Mouse (Mus musculus) lung, embryonic 14.5 days (tissue): Measurements from ENCODE around the gene Rbm25. TPM values are rescaled to one million over a fixed set of nuclear protein-coding genes. Genes with fewer than 3 reads are reported as not detected.

Experiments
- ATAC-seq: fragments of 200-750 bp; cut with Nextera tagmentation; 2 replicates; pipeline ENCODE4 v1.8.0; 2017; ENCODE audit warnings: mild to moderate bottlenecking, moderate TSS enrichment, moderate library complexity; ENCODE audit not compliant: insufficient read depth
- DNase-seq: peaks from one replicate; pipeline ENCODE4 v3.0.0-alpha.2; 2015
- H3K27ac ChIP-seq: fragments of 300-500 bp; sonication (generic); 2 replicates; pipeline ENCODE4 v1.5.1; 2014; ENCODE audit warnings: low read depth, mild to moderate bottlenecking, moderate library complexity
- H3K27me3 ChIP-seq: fragments of 300-500 bp; sonication (generic); 2 replicates; pipeline ENCODE4 v1.6.1; 2014; ENCODE audit warnings: low read length, control low read depth; ENCODE audit not compliant: insufficient read depth
- H3K36me3 ChIP-seq: fragments of 300-500 bp; sonication (generic); 2 replicates; pipeline ENCODE4 v1.6.1; 2014; ENCODE audit warnings: control low read depth; ENCODE audit not compliant: insufficient read depth
- H3K4me1 ChIP-seq: fragments of 300-500 bp; sonication (generic); 2 replicates; pipeline ENCODE4 v1.6.1; 2014; ENCODE audit warnings: antibody characterized with exemption, control low read depth; ENCODE audit not compliant: insufficient read depth
- H3K4me2 ChIP-seq: fragments of 300-500 bp; sonication (generic); 2 replicates; pipeline ENCODE4 v1.6.1; 2014; ENCODE audit warnings: mild to moderate bottlenecking
- H3K4me3 ChIP-seq: fragments of 300-500 bp; sonication (generic); 2 replicates; pipeline ENCODE4 v1.5.1; 2014; ENCODE audit warnings: low read depth, low read length
- H3K9ac ChIP-seq: fragments of 300-500 bp; sonication (generic); 2 replicates; pipeline ENCODE4 v1.6.1; 2014
- H3K9me3 ChIP-seq: fragments of 300-500 bp; sonication (generic); 2 replicates; pipeline ENCODE4 v1.6.1; 2016; ENCODE audit warnings: low read depth, low read length, control low read depth
- CTCF ChIP-seq: IDR thresholded peaks from 2 replicates; pipeline ENCODE4 v1.5.1; 2016; ENCODE audit warnings: antibody characterized with exemption, low read depth
- WGBS: fragments of 180-500 bp; shearing (Covaris S2); extraction: QIAGEN DNeasy Blood & Tissue Kit; methylation state at CpG from one replicate; pipeline ENCODE4 v1.1.7; 2014; 5-methylcytosine and 5-hydroxymethylcytosine counted together
- polyA plus RNA-seq: library from polyadenylated mRNA; unstranded; fragments of >200 nt; fragmentation: Nextera tagmentation; extraction: Ambion mirVana; gene quantifications from 2 replicates; pipeline ENCODE4 v1.2.1, GENCODE M21; 2014

Gene Rbm25
- polyA plus RNA-seq, 1 experiment from 2014 or later, result 254 TPM

GRCm38 (mm10) chr12:83694011-83694410 is 63.0 kb downstream of the Rbm25 start:
- no peak overlapping the region for H3K4me2 ChIP-seq
- H3K36me3 ChIP-seq, result peaks cover 7% of the 10 kb centered on the region; the same call in 1 of the 2 replicates
- ATAC-seq (no peak), DNase-seq (no peak)
- no peaks in the 10 kb centered on the region for H3K9me3 ChIP-seq
- no peak overlapping the region for H3K9ac ChIP-seq
- H3K4me3 ChIP-seq, result no peak overlapping the region
- no peak for TF ChIP-seq CTCF
- WGBS, result 90% methylated on average over 5 of the region's 5 CpGs
- H3K27ac ChIP-seq, result no peak overlapping the region
- 0 out of 2 replicates have a peak, but pooled peaks cover 2% of the 10 kb centered on the region for H3K4me1 ChIP-seq
- H3K27me3 ChIP-seq, result no peaks in the 10 kb centered on the region

- peaks cover 12% of the 10 kb centered on the region for H3K36me3 ChIP-seq
- H3K9me3 ChIP-seq, result no peaks in the 10 kb centered on the region
- H3K9ac ChIP-seq, result no peak overlapping the region
- no peak overlapping the region for H3K27ac ChIP-seq
- WGBS, result 89% methylated on average over 3 of the region's 3 CpGs
- ATAC-seq (no peak), DNase-seq (no peak)
- no peak overlapping the region for H3K4me2 ChIP-seq
- H3K4me1 ChIP-seq, result no peaks in the 10 kb centered on the region
- TF ChIP-seq CTCF, result no peak
- no peak overlapping the region for H3K4me3 ChIP-seq
- H3K27me3 ChIP-seq, result no peaks in the 10 kb centered on the region
These were observed 63.6 kb downstream of the Rbm25 start for GRCm38 (mm10) chr12:83694669-83695068.

GRCm38 (mm10) chr12:83698637-83699036 is 67.6 kb downstream of the Rbm25 start:
- peaks cover 25% of the 10 kb centered on the region for H3K36me3 ChIP-seq
- H3K4me2 ChIP-seq, result no peak overlapping the region
- no peaks in the 10 kb centered on the region for H3K27me3 ChIP-seq
- H3K4me1 ChIP-seq, result no peaks in the 10 kb centered on the region
- no peak overlapping the region for H3K4me3 ChIP-seq
- TF ChIP-seq CTCF, result no peak
- ATAC-seq, result no peak
- DNase-seq, result no peak
- no peak overlapping the region for H3K9ac ChIP-seq
- H3K27ac ChIP-seq, result no peak overlapping the region
- 86% methylated on average over 4 of the region's 4 CpGs for WGBS
- no peaks in the 10 kb centered on the region for H3K9me3 ChIP-seq

GRCm38 (mm10) chr12:83701608-83702007 is 70.6 kb downstream of the Rbm25 start:
- Histone ChIP-seq H3K27ac (no peak overlapping the region), H3K36me3 (peaks cover 38% of the 10 kb centered on the region), H3K4me1 (no peaks in the 10 kb centered on the region), H3K9me3 (no peaks in the 10 kb centered on the region), H3K9ac (no peak overlapping the region), H3K4me3 (no peak overlapping the region), H3K4me2 (no peak overlapping the region), H3K27me3 (no peaks in the 10 kb centered on the region)
- 85% methylated on average over 7 of the region's 7 CpGs for WGBS
- TF ChIP-seq CTCF, result no peak
- DNase-seq, result no peak
- no peak for ATAC-seq

- H3K36me3 ChIP-seq, result peaks cover 43% of the 10 kb centered on the region
- TF ChIP-seq CTCF, result no peak
- H3K9me3 ChIP-seq, result no peaks in the 10 kb centered on the region
- WGBS, result 87% methylated on average over 4 of the region's 4 CpGs
- ATAC-seq (no peak), DNase-seq (no peak)
- H3K27me3 ChIP-seq, result no peaks in the 10 kb centered on the region
- no peaks in the 10 kb centered on the region for H3K4me1 ChIP-seq
- no peak overlapping the region for H3K4me3 ChIP-seq
- no peak overlapping the region for H3K4me2 ChIP-seq
- H3K27ac ChIP-seq, result no peak overlapping the region
- no peak overlapping the region for H3K9ac ChIP-seq
These were observed 71.8 kb downstream of the Rbm25 start for GRCm38 (mm10) chr12:83702796-83703195.

GRCm38 (mm10) chr12:83706951-83707350 is 75.9 kb downstream of the Rbm25 start:
- DNase-seq (no peak), ATAC-seq (no peak)
- no peak overlapping the region for H3K4me3 ChIP-seq
- H3K36me3 ChIP-seq, result peaks cover 24% of the 10 kb centered on the region; the same call in 1 of the 2 replicates
- no peaks in the 10 kb centered on the region for H3K27me3 ChIP-seq
- no peaks in the 10 kb centered on the region for H3K4me1 ChIP-seq
- no peak overlapping the region for H3K4me2 ChIP-seq
- H3K27ac ChIP-seq, result no peak overlapping the region
- H3K9ac ChIP-seq, result no peak overlapping the region
- TF ChIP-seq CTCF, result no peak
- 88% methylated on average over 4 of the region's 4 CpGs for WGBS
- no peaks in the 10 kb centered on the region for H3K9me3 ChIP-seq

- no peaks in the 10 kb centered on the region for H3K4me1 ChIP-seq
- DNase-seq (no peak), ATAC-seq (no peak)
- no peak for TF ChIP-seq CTCF
- no peak overlapping the region for H3K27ac ChIP-seq
- no peaks in the 10 kb centered on the region for H3K27me3 ChIP-seq
- H3K9me3 ChIP-seq, result no peaks in the 10 kb centered on the region
- H3K4me2 ChIP-seq, result no peak overlapping the region
- WGBS, result 80% methylated on average over 7 of the region's 7 CpGs
- no peak overlapping the region for H3K9ac ChIP-seq
- no peak overlapping the region for H3K4me3 ChIP-seq
- peaks cover 37% of the 10 kb centered on the region for H3K36me3 ChIP-seq
These were observed 77.4 kb downstream of the Rbm25 start for GRCm38 (mm10) chr12:83708160-83709092.
